Mouse (Mus musculus): ENCODE measurements around the gene 1190002N15Rik. TPM values are rescaled to one million over a fixed set of nuclear protein-coding genes. Genes with fewer than 3 reads are reported as not detected.

The 1190002N15Rik gene
- total RNA-seq, 2 experiments from 2014 or later = 37.9 to 43.3 TPM

DNA sequence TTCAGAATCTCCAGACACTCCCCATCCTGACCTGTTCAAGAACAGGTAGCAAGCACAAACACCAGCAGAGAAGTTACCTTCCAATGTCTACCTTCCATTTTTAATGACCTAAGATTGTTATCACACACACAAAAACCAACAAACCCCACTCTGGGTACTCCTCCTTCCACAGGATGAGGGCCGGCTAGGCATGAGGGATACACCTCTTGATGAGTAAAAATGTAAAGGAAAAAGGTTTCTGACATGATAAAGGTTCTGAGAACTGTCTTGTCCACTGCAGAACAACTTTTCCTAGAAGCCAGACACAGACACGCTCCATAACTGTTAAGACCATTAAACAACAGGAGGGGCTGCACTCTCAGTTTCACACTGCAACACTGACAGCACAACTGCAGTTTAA lies 3.7 kb downstream of the 1190002N15Rik start:
- intact Hi-C loops (cut with DNase I) = loop anchor here (10.0 kb wide), 2 partner anchors 171 to 1629 kb away; no protein-coding TSS in a partner anchor
- no peak for DNase-seq (ENCODE audit: low spot score in 2 of 2)

DNA sequence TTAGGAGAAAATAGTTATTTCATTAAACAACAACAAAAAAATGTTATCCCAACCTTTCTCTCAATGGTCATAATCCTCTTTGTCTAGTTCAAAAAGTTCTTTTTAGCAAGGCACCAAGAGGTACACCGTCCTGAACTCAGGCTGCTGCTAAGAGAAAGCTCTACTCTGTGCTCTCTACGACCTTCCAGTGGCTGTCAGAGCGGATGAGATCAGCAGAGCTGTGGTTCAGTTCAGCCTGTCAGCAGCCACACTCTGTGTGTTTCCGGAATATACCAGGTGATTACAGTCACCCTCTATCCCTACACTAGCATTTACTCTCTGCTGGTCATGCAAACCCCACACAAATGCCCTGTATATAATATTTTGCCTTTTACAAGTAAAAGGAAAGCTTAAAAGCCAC lies 4.2 kb downstream of the 1190002N15Rik start:
- DNase-seq (ENCODE audit: low spot score in 2 of 2) = no peak
- intact Hi-C loops (cut with DNase I) = loop anchor here (10.0 kb wide), 2 partner anchors 171 to 1629 kb away; no protein-coding TSS in a partner anchor

DNA sequence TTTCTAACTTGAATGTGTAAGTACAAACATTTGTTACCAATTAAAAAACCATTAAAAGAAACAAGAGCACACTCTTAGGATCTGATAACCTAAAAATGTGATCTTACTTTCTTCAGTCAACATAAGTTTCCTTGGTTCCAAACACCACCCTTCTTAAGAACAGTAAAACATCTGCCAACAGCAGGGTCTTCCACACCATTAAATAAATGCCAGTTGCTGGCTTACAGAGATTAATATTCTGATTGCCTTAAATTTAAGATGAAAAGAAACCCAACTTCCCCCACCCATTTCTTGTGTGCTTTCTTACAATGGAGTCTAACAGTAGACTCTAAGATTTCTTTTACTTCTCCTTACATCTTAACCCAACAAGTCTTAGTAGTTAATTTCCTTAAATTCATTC lies 7.9 kb downstream of the 1190002N15Rik start:
- intact Hi-C loops (cut with DNase I) = loop anchor here (10.0 kb wide), 2 partner anchors 175 to 1625 kb away; no protein-coding TSS in a partner anchor
- no peak for DNase-seq (ENCODE audit: low spot score in 2 of 2)

DNA sequence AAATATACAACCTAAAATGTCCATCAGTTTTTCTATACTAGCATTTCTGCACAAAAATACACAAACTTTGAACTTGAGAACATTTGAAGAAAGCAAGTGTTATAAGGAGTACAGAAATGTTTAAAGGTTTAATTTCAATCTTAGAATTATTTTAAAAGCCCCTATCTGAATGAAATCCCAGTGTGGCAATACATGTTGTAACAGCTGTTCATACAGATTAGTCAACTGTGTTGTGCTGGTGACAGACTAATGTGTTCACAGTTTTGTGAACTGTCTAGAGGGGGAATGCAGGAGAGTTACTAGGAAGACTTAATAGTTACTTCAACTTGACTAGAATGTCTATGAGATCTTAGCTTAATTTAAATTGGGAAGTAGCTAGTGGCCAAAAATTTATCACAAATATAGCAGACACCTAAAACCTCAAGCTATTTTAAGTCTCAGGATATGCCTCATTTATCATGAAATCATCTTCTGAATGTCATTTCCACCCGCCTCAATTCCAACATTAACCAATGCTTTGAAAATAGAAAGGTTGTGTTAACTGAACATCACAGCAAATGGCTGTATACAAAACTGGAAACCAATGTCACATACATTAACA lies 8.6 kb downstream of the 1190002N15Rik start:
- DNase-seq (ENCODE audit: low spot score in 2 of 2) = no peak
- intact Hi-C loops (cut with DNase I) = no loop called here

DNA sequence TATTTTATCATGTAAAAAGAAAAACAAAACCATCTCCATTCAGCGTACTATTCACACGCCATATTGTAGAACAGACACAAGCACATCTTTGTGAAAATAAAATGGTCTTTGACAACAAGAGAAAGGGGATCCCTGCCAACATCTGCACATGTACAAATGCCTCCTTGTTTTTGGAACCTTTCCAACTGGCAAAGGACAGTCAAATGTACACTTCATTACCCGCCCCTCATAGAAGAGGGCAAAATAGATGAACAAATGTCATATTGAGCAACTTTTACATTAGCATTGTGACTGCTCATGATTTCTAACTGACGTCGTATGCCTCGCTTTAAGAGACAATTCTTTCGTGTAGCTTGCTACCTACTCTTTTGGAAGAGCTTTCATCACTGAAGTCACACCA lies 11.4 kb downstream of the 1190002N15Rik start:
- no peak for DNase-seq (ENCODE audit: low spot score in 2 of 2)

DNA sequence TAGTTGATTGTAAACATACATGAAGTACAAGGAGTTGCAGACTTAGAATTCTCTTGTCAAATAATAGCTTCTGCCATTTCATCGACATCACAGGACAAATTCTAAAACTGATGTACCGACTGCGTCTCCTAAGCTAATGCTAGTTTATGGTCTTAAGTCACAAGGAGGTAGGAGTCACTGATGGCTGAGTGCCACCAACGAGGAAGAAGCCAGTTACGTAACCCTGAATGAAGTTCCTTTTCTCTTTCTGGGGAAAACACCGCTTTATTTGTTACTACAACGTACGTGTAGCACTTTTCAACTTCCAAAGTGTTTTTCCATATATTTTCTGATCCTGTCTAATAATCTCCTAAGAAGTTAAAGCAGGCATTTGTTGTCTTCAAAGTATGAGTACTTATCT lies 25.6 kb downstream of the 1190002N15Rik start:
- DNase-seq (ENCODE audit: low spot score in 2 of 2) = no peak
- intact Hi-C loops (cut with DNase I) = no loop called here

More for the DNA sequence above, 11.4 kb downstream of the 1190002N15Rik start:
- intact Hi-C loops (cut with DNase I) = no loop called here

DNA sequence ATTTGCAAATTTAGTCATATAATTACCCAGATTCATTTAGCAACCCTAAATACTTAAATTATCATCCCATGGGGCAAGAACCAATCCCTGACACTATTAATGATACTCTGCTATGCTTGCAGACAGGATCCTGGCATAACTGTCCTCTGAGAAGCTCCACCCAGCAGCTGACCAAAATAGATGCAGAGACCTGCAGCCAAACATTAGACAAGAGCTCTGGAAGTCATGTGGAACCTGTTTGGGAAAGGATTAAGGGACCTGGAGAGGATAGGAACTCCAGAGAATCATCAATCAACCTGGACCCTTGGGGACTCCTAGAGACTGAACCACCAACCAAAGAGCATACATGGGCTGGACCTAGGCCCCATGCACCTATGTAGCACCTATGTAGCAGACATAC lies 26.7 kb downstream of the 1190002N15Rik start:
- DNase-seq (ENCODE audit: low spot score in 2 of 2) = no peak
- intact Hi-C loops (cut with DNase I) = no loop called here

DNA sequence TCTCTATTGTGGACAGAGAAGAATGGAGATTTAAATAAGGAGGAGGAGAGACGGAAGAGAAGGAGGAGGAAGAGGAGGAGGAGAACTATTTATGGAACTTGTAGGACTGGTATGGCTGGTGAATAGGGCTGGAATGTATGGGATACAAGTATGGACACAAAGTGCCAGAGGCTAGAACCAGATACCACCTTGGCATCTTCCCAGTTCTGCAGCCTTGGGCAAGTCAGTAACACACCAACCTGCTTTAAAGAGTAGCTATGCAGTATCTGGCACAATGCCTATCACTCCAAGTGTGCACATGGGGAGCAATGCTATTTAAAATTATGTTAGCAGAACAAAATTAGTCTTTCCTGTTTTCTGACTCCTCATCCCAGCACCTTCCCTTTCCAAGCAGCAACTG lies 30.9 kb downstream of the 1190002N15Rik start:
- intact Hi-C loops (cut with DNase I) = no loop called here
- DNase-seq (ENCODE audit: low spot score in 2 of 2) = no peak

DNA sequence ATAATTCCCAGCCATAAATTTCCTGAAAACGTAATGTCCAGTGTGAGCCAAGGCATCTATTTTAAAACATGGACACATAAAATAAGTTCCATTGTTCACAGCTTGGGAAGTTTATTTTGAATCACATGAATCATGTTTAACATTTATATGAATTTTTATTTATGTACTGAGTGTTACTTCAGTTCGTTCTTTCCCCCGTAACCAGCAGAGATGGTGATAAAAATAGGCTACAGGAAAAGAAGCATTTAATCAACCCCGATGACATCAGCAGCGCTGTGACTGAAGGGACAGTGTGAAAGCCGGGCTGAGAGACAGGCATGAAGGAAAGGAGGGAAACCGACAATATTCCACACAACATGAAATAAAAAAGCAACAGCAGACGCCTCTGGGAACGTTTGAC lies 46.4 kb downstream of the 1190002N15Rik start:
- intact Hi-C loops (cut with DNase I) = no loop called here
- no peak for DNase-seq (ENCODE audit: low spot score in 2 of 2)

DNA sequence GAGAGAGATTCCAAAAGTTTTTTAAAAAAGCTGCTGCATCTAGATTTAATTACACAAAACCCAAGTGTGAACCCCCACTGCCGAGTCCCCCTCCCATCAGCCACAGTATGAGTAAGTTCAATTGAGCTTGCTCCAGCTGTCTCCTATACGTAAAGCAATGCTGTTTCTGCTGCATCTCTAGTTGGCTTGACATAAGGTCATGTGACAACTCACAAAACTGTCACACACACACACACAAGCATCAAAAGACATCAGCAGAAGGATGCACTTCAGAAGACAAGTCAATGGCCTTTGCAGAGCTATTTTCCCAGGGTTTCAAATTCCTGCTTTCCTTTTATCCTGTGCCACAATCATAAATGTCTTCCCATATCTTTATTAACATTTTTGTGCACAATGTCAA lies 49.9 kb downstream of the 1190002N15Rik start:
- intact Hi-C loops (cut with DNase I) = no loop called here
- DNase-seq (ENCODE audit: low spot score in 2 of 2) = no peak

DNA sequence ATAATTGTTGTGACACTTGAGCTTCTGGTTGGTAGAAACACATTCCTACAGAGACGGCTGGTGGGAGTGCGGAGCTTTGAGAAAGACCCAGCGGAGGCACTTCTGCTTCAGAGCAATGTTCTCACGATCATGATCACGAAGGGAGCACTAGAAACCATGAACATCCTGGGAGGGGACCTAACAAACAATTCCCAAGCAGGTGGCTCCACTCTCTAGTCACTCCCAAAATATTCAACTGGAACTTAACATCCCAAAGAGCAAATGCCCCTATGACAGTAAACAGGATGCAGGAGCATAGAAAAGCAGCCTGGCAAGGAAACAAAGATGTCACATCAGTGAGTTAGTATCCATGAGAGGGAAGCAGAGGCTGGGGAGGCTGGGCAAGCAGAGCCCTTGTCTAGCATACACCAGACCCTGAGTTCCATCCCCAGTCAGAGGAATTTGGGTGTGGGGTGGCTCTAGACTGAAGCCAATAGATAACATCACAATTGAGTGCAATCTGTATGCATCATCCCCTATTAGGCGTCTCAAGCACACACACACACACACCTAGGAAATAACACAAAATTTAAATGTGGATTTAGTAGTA lies 54.5 kb downstream of the 1190002N15Rik start:
- intact Hi-C loops (cut with DNase I) = no loop called here
- no peak for DNase-seq (ENCODE audit: low spot score in 2 of 2)

DNA sequence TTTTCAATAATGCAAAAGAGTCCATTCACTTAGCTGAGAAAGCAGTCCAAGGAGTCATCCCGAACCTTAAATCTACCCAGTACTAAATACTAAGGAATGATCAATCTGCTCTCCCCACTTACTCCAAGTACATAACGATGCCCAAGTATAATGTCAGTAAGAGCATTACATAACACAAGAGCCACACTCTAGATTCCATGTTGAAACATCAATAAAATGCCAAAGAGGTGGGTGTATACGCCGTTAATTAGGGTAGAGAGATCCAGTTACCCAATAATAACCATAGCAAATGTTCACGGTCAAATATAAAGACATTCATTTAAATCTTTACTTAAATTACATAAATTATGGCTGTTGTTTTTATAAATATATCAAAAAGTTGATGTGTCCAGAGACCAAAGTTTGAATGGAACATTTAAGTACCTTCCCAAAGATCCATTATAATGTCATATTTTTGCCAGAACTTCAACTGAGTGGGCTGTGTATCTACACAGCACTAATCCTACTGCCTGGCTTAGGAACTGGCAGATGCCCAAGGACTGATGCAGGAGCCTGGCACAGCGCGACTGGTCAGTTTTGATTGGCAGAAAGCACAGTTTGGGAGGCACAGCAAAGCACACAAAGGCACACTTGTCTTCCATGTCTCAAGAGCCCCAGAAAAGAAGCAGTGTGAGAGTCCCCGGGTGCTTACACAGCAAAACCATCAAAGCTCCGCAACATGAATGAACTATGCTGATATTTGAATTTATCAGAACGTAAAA lies 55.5 kb downstream of the 1190002N15Rik start:
- intact Hi-C loops (cut with DNase I) = no loop called here

DNA sequence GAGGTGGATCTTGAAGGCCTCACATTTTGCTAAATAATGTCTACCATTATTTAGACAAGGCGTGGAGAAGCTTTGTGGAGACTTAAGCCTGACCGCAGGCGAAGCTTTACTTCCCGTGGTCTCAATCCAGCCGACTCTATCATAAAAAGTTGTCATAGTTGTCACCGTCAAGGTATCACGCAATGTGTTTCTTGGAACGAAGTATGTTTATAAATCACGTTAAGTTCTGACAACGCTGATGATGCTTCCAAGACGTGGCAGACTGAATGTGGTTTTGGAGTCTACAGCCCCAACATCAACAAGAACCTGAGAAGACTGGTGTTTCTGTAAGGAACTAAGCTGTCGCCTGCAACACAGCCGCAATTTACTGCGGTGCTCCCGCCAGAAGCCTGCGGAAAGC lies 56.8 kb downstream of the 1190002N15Rik start:
- no peak for DNase-seq (ENCODE audit: low spot score in 2 of 2)
- intact Hi-C loops (cut with DNase I) = no loop called here

More for the DNA sequence above, 55.5 kb downstream of the 1190002N15Rik start:
- DNase-seq (ENCODE audit: low spot score in 2 of 2) = peak in 1 of 2 experiments; percentile 28

DNA sequence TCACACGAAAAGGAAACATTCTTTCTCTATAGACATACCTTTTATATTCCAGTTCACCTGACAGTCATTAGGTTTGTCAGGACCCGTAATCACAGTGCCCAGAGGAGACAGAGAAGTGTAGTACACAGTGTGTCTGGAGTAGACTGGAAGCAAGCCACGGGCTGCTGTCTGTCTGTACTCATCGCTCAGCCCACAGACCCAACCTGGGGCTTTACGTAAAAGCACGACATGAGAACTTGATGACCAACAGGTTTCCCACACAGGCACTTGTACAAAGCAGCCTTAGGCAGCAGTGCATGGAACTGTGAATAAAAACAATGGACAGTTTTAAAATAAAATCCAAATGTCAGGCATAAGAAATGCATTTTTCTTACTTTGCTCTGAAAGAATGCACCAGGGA lies 58.5 kb downstream of the 1190002N15Rik start:
- intact Hi-C loops (cut with DNase I) = no loop called here

DNA sequence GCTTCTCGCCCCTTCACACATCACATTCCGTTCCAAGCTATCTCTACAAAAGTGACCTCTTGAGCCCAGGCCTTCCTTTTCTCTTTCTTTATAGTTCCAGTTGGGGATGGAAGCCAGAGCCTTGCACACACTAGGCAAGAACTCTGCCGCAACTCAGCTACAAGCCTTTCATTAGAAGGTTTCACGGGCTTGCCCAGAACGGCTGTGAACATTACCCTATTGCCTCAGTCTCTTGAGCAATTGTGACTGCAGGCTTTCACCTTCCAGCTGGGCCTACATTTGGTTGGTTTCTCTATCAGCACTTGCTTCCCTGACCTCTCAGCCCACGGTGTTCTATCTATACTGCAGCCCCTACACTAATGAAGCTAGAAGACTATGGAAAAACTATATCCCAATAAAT lies 58.9 kb downstream of the 1190002N15Rik start:
- intact Hi-C loops (cut with DNase I) = no loop called here
- DNase-seq (ENCODE audit: low spot score in 2 of 2) = no peak

More for the DNA sequence above, 58.5 kb downstream of the 1190002N15Rik start:
- DNase-seq (ENCODE audit: low spot score in 2 of 2) = no peak

DNA sequence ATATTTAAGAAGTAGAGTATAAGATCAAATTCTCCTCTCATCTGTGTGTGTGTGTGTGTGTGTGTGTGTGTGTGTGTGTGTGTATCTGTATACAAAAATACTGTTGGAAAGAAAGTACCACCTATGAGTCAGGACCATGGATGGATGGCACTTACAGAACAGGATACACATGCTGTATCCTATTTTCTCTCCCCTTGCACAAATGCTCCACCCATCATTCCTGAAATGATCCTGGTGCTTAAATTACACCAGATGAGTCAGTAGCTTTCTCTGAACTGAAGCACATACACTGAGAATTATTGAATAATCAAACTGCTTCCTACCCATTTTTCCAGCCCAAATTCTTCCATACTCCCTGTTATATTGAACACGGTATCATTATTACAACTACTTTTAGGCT lies 61.9 kb downstream of the 1190002N15Rik start:
- intact Hi-C loops (cut with DNase I) = no loop called here

DNA sequence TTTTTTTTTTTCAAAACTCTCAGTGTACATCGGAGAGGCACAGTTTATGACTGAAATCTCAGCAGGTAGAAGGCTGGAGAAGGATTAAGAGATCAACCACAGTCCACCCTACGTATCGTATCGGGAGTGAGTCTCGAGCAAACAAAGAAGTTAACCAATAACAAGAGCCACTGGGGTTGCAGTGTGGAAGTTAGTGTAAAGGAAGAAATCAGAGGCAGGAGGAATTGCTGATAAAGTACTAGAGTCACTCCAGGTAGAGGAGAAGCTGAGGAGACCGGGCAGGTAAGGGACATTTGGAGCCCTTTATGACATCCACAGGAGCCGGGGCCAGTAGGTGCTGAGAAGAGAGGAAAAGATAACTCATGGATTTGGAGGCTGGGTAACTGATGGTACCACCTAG lies 64.0 kb downstream of the 1190002N15Rik start:
- intact Hi-C loops (cut with DNase I) = no loop called here
- no peak for DNase-seq (ENCODE audit: low spot score in 2 of 2)

More for the DNA sequence above, 61.9 kb downstream of the 1190002N15Rik start:
- no peak for DNase-seq (ENCODE audit: low spot score in 2 of 2)

DNA sequence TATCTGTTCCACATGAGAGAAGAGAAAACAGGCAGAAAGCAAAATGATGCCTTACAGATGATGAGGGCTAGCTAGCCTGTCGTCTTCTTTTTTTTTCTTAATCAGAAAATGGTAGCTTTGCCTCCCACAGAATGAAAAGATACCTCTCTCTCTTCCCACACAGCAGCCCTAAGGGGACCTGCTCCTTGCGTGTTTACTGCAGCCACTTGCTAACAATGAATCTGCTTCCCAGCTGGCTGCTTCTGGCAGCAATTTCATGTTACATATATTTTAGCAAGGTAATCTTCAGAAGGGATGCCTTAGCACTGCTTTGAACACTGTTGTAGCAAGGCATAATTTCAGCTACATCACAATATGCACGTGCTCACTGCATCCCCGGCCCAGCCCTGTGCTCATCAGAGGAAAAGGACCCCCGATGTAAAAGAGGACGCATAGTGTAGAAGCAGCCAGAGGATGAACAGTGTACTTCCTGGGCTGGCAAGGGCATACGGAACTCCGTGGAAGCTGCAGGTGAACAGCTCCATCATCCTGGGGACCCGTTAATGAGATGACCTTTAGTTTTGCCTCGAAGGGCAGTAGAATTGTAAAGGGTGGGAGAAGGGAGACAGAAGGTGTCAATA lies 64.8 kb downstream of the 1190002N15Rik start:
- intact Hi-C loops (cut with DNase I) = no loop called here
- no peak for DNase-seq (ENCODE audit: low spot score in 2 of 2)

DNA sequence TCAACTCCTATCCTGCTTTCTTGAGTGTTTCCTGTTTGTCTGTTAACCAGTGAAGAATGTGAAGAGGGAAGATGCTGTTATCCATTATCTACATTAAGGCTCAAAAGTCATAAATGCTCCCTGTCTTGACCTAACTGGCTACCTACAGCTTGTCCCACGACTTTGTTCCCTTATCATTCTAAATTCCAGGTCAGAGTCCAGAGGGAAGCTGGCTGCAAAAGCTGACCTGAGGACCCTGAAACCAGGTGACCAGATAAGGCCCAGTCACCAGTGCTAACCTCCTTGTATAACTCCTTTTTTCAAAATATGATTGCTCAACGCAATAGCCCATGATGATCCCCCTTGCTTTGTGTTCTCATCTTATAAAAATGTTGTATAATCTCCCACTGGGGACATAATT lies 66.4 kb downstream of the 1190002N15Rik start:
- intact Hi-C loops (cut with DNase I) = no loop called here
- no peak for DNase-seq (ENCODE audit: low spot score in 2 of 2)

All from left cerebral cortex, postnatal 36 days (tissue).